ENCODE assay signal across 30 mouse cellular contexts in genomic region chr1:165652507-165652906, GRCm38 (mm10). TPM values are rescaled to one million over a fixed set of nuclear protein-coding genes. Genes with fewer than 3 reads are reported as not detected.
A peak's percentile ranks its signal among the peaks of the same experiment; 100 is the strongest.
DNase-seq lines count a peak whose midpoint lies in the region; ATAC-seq and TF ChIP-seq lines count a peak whose summit lies in the region.
"Had no signal": no experiment of that assay in that cellular context is flagged by ENCODE, and none has a peak within 500 bp of the region (broad histone marks: within the 10 kb centered on the region; RNA-seq: fewer than 3 reads in every experiment).

No protein-coding gene starts in this region.

- H3K4me1 ChIP-seq in heart, embryonic 15.5 days (replicated peaks): peaks cover 29% of the 10 kb centered on the region
- no peaks in the 10 kb centered on the region for H3K4me1 ChIP-seq in lung, embryonic 14.5 days (ENCODE audit: insufficient read depth)
- H3K4me1 ChIP-seq: midbrain, embryonic 10.5 days; neural tube, embryonic 13.5 days had no signal

- H3K36me3 ChIP-seq in heart, embryonic 15.5 days: peaks cover 63% of the 10 kb centered on the region
- peaks cover 32% of the 10 kb centered on the region for H3K36me3 ChIP-seq in lung, embryonic 14.5 days (ENCODE audit: insufficient read depth)
- H3K36me3 ChIP-seq: embryonic facial prominence, embryonic 15.5 days; hindbrain, embryonic 10.5 days; midbrain, embryonic 10.5 days; neural tube, embryonic 13.5 days had no signal

- no peak overlapping the region for H3K9ac ChIP-seq in heart, embryonic 15.5 days
- H3K9ac ChIP-seq in lung, embryonic 14.5 days: no peak overlapping the region
- H3K9ac ChIP-seq: embryonic facial prominence, embryonic 15.5 days; limb, embryonic 15.5 days; liver, embryonic 15.5 days; neural tube, embryonic 13.5 days had no signal

- H3K4me2 ChIP-seq in heart, embryonic 15.5 days: no peak overlapping the region
- H3K4me2 ChIP-seq in lung, embryonic 14.5 days: no peak overlapping the region
- H3K4me2 ChIP-seq: embryonic facial prominence, embryonic 15.5 days; limb, embryonic 15.5 days; liver, embryonic 15.5 days; neural tube, embryonic 13.5 days had no signal

- H3K4me3 ChIP-seq in heart, embryonic 15.5 days: no peak overlapping the region
- H3K4me3 ChIP-seq in lung, embryonic 14.5 days (ENCODE audit: low read depth, low read length): no peak overlapping the region
- H3K4me3 ChIP-seq: embryonic facial prominence, embryonic 15.5 days; hindbrain, embryonic 10.5 days; limb, embryonic 15.5 days; liver, embryonic 15.5 days; midbrain, embryonic 10.5 days; myocyte; neural tube, embryonic 13.5 days had no signal

- no peak for ATAC-seq in heart, embryonic 15.5 days (replicated peaks; ENCODE audit: insufficient number of reproducible peaks, insufficient read depth, low FRiP score, low read depth)
- ATAC-seq in lung, embryonic 14.5 days (ENCODE audit: insufficient read depth): no peak
- ATAC-seq in inflammation-experienced regulatory T-cells, adult 6 months: no peak
- ATAC-seq: forebrain, embryonic 14.5 days; hindbrain, embryonic 16.5 days; lung, postnatal 0 days; midbrain, embryonic 16.5 days had no signal

- peak; percentile 39 for DNase-seq in adrenal gland, adult 2 months
- DNase-seq in adrenal gland, adult 8-10 months: no peak
- DNase-seq in heart, adult 8-10 months (ENCODE audit: low spot score): no peak
- DNase-seq in lung, embryonic 14.5 days: no peak
- no peak for DNase-seq in lung, postnatal 25 days (ENCODE audit: low spot score)
- no peak for DNase-seq in right cerebral cortex, adult 18-20 months
- DNase-seq: adrenal gland, postnatal 25 days; cerebellum, adult 11 months; cerebellum, adult 9-11 months; kidney, adult 11 months; kidney, postnatal 10 days; left cerebral cortex, postnatal 4 days; retina, postnatal 1 day; right cerebral cortex, postnatal 4 days; thymus, adult 18-20 months; thymus, postnatal 4 days had no signal

- no peak for TF ChIP-seq CTCF in lung, embryonic 14.5 days (IDR thresholded peaks at IDR 0.05; ENCODE audit: low read depth)

- peak overlapping the region; percentile 36; the same call in 1 of the 2 replicates for H3K27ac ChIP-seq in heart, embryonic 15.5 days
- H3K27ac ChIP-seq in lung, embryonic 14.5 days (ENCODE audit: low read depth): 0 out of 2 replicates have a peak overlapping the region, but pooled peaks have one; percentile 1
- H3K27ac ChIP-seq: embryonic facial prominence, embryonic 15.5 days; hindbrain, embryonic 10.5 days; limb, embryonic 15.5 days; liver, embryonic 15.5 days; midbrain, embryonic 10.5 days; neural tube, embryonic 13.5 days had no signal

- 65% methylated on average over 2 of the region's 2 CpGs for WGBS in heart, embryonic 15.5 days
- 63% methylated on average over 2 of the region's 2 CpGs for WGBS in lung, embryonic 14.5 days

- no peaks in the 10 kb centered on the region for H3K27me3 ChIP-seq in heart, embryonic 15.5 days
- no peaks in the 10 kb centered on the region for H3K27me3 ChIP-seq in lung, embryonic 14.5 days (ENCODE audit: insufficient read depth, low read length)
- H3K27me3 ChIP-seq: embryonic facial prominence, embryonic 15.5 days; limb, embryonic 15.5 days; liver, embryonic 15.5 days; neural tube, embryonic 13.5 days had no signal

- H3K9me3 ChIP-seq in heart, embryonic 15.5 days (replicated peaks): no peaks in the 10 kb centered on the region
- H3K9me3 ChIP-seq in lung, embryonic 14.5 days (ENCODE audit: low read depth, low read length): no peaks in the 10 kb centered on the region
- H3K9me3 ChIP-seq: embryonic facial prominence, embryonic 15.5 days; G1E; hindbrain, embryonic 10.5 days; limb, embryonic 15.5 days; liver, embryonic 15.5 days; midbrain, embryonic 10.5 days; neural tube, embryonic 13.5 days had no signal

RNA-seq across cellular contexts. Expression of gene Mpzl1, which starts 18.2 kb away (rescaled TPM):
- 10 to 100 TPM; 14.1 to 21.5 TPM for total RNA-seq in adrenal gland, adult 2 months (2021)
- 12.8 and 12.9 TPM in 2 replicates for polyA plus RNA-seq in adrenal gland, adult 2 months (2012; rRNA removed)
- total RNA-seq in adrenal gland, adult 8-10 months (2022): 10 to 100 TPM; 14.6 to 25.4 (median 22.3) TPM
- polyA plus RNA-seq in heart, embryonic 15.5 days (2015; fragmentation: Nextera tagmentation; extraction: Ambion mirVana): 89.9 and 105 TPM in 2 replicates
- 10 to 100 TPM; 12.3 to 13.6 (median 12.4) TPM for total RNA-seq in heart, adult 8-10 months (2022)
- 208 and 220 TPM in 2 replicates for polyA plus RNA-seq in lung, embryonic 14.5 days (2014; fragmentation: Nextera tagmentation; extraction: Ambion mirVana)
- polyA plus RNA-seq in inflammation-experienced regulatory T-cells, adult 6 months (2017; shearing (Covaris generic)): under 1 TPM in 2 of 3 experiments, not detected in 1; 0.70 to 0.77 TPM

RNA-seq across cellular contexts. Expression of gene Rcsd1, which starts 57.0 kb away (rescaled TPM):
- total RNA-seq in adrenal gland, adult 2 months (2021): 10 to 100 TPM; 13.5 to 16.0 TPM
- 4.4 and 4.9 TPM in 2 replicates for polyA plus RNA-seq in adrenal gland, adult 2 months (2012; rRNA removed)
- 10 to 100 TPM; 15.2 to 23.8 (median 18.2) TPM for total RNA-seq in adrenal gland, adult 8-10 months (2022)
- polyA plus RNA-seq in heart, embryonic 15.5 days (2015; fragmentation: Nextera tagmentation; extraction: Ambion mirVana): 90.4 and 98.4 TPM in 2 replicates
- total RNA-seq in heart, adult 8-10 months (2022): 10 to 100 TPM; 64.0 to 99.3 (median 73.2) TPM
- polyA plus RNA-seq in lung, embryonic 14.5 days (2014; fragmentation: Nextera tagmentation; extraction: Ambion mirVana): 22.9 and 25.2 TPM in 2 replicates
- polyA plus RNA-seq in inflammation-experienced regulatory T-cells, adult 6 months (2017; shearing (Covaris generic)): 100 to 1,000 TPM in 2 of 3 experiments, 10 to 100 TPM in 1; 84.1 to 109 (median 101) TPM
